Mouse (Mus musculus) stomach, embryonic 15.5 days (tissue): ENCODE measurements around the gene Trmt2b. TPM values are rescaled to one million over a fixed set of nuclear protein-coding genes. Genes with fewer than 3 reads are reported as not detected.

Source experiments
- ATAC-seq: fragments of 200-750 bp; cut with Nextera tagmentation; 2 replicates; pipeline ENCODE4 v1.8.0; 2017; ENCODE audit warnings: low read depth, moderate number of reproducible peaks, moderate TSS enrichment; ENCODE audit not compliant: insufficient read depth, low FRiP score
- H3K27ac ChIP-seq: fragments of 300-500 bp; sonication (generic); 2 replicates; pipeline ENCODE4 v1.5.1; 2015; ENCODE audit warnings: mild to moderate bottlenecking, inconsistent platforms
- H3K27me3 ChIP-seq: fragments of 300-500 bp; sonication (generic); replicated peaks from 2 replicates; pipeline ENCODE4 v1.6.1; 2015; ENCODE audit warnings: inconsistent platforms
- H3K36me3 ChIP-seq: fragments of 300-500 bp; sonication (generic); 2 replicates; pipeline ENCODE4 v1.6.1; 2015; ENCODE audit warnings: inconsistent platforms
- H3K4me1 ChIP-seq: fragments of 300-500 bp; sonication (generic); 2 replicates; pipeline ENCODE4 v1.6.1; 2015; ENCODE audit warnings: inconsistent platforms
- H3K4me2 ChIP-seq: fragments of 300-500 bp; sonication (generic); 2 replicates; pipeline ENCODE4 v1.6.1; 2015; ENCODE audit warnings: mild to moderate bottlenecking, inconsistent platforms
- H3K4me3 ChIP-seq: fragments of 300-500 bp; sonication (generic); replicated peaks from 2 replicates; pipeline ENCODE4 v1.5.1; 2015; ENCODE audit warnings: inconsistent platforms
- H3K9ac ChIP-seq: fragments of 300-500 bp; sonication (generic); 2 replicates; pipeline ENCODE4 v1.6.1; 2015; ENCODE audit warnings: inconsistent platforms
- H3K9me3 ChIP-seq: fragments of 300-500 bp; sonication (generic); 2 replicates; pipeline ENCODE4 v1.6.1; 2016; ENCODE audit warnings: inconsistent platforms
- WGBS: fragments of 180-500 bp; shearing (Covaris S2); methylation state at CpG from one replicate; pipeline ENCODE4 v1.1.7; 2015; 5-methylcytosine and 5-hydroxymethylcytosine counted together
- polyA plus RNA-seq: library from polyadenylated mRNA; unstranded; fragments of >200 nt; fragmentation: Nextera tagmentation; extraction: Ambion mirVana; gene quantifications from 2 replicates; pipeline ENCODE4 v1.2.1, GENCODE M21; 2015

Gene Trmt2b
- polyA plus RNA-seq, 1 experiment from 2014 or later: 22.3 TPM

DNA sequence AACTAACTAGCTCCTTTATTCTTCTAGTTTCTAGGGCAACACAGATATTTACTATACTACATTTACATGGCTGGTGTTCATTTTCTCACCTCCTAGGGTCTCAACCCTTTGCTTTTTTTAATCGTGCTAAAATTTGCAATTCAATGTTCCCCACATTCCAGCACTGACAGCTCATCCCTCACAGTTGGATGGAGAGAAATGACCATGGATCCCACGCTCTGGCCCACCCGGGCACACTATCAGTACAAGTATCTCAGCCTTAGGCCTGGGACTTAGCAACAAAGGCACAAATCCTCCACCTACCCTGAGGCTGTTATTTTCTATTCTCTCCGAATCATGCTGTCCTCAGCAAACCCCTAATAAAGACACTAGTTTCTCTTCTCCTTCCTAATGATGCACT, 9.0 kb upstream of the Trmt2b start:
- Histone ChIP-seq H3K4me2 (no peak overlapping the region), H3K9me3 (no peaks in the 10 kb centered on the region), H3K4me3 (no peak overlapping the region), H3K9ac (no peak overlapping the region), H3K4me1 (no peaks in the 10 kb centered on the region), H3K27me3 (no peaks in the 10 kb centered on the region), H3K36me3 (no peaks in the 10 kb centered on the region), H3K27ac (no peak overlapping the region)
- no peak for ATAC-seq
- 57% methylated on average over 4 of the region's 4 CpGs for WGBS

DNA sequence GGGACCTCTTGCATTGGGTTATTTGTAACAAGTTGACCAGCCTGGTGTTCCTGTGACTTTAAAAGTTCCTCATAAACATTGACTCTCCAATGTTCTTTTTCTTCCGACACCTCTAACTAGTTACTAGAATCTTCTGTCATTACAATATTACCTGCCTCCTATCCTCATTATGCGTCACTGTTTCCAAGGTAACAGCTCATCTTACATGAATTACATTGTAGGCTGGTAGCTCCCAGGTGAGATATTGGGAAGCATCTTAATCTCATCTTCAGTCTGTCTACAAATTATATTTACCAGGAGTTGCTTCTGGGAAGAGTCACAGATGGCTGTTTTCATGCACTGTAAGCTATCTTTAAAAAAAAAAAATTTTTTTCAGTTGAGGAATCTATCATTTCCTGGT, 8.3 kb upstream of the Trmt2b start:
- ATAC-seq: no peak
- 92% methylated on average over 2 of the region's 2 CpGs for WGBS
- no peak overlapping the region for H3K27ac ChIP-seq

DNA sequence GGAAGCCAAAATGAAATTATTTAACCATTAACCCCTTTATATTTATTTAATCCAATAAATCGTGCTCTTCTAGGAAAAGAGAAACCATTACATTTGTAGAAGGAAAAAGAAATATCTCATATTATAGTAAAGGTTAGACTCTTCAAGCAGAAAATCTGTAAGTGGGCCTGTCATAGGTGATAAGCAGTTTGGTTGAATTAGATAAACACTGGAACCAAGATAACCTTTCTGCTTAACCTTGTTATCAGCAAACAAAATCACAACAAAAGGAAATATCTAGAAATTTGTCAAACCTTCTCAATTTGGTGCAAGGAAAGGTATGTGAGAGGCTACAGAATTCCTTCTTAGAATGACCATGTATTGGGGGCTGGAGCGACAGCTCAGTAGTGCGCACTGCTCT, 3.7 kb upstream of the Trmt2b start:
- H3K9ac ChIP-seq: no peak overlapping the region
- H3K9me3 ChIP-seq: no peaks in the 10 kb centered on the region
- ATAC-seq: no peak
- no peak overlapping the region for H3K27ac ChIP-seq
- no peaks in the 10 kb centered on the region for H3K27me3 ChIP-seq
- no peak overlapping the region for H3K4me2 ChIP-seq
- H3K4me3 ChIP-seq: no peak overlapping the region
- no peaks in the 10 kb centered on the region for H3K36me3 ChIP-seq
- no peaks in the 10 kb centered on the region for H3K4me1 ChIP-seq
- 70% methylated on average over 3 of the region's 3 CpGs for WGBS

More for the DNA sequence above, 8.3 kb upstream of the Trmt2b start:
- H3K9ac ChIP-seq: no peak overlapping the region
- no peaks in the 10 kb centered on the region for H3K36me3 ChIP-seq
- H3K27me3 ChIP-seq: no peaks in the 10 kb centered on the region
- H3K4me3 ChIP-seq: no peak overlapping the region
- no peak overlapping the region for H3K4me2 ChIP-seq
- H3K4me1 ChIP-seq: no peaks in the 10 kb centered on the region
- H3K9me3 ChIP-seq: no peaks in the 10 kb centered on the region

DNA sequence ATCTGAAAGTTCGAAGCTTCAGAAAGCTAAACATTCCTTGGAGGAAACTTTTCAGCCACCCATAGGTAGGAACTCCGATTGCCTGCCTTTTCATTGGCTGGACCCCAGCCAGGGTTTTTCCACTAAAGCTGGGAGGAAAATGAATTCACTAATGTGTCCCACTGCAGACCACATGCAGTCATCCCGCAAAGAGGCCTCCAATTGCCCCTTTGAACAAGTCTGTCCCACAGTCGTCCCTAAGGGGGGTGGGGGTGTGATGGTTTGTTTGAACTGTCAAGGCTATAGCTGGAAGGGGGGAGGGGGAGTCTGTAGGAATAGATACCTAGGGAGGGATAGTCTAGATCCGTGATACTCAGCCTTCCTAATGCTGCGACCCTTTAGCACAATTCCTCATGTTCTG, 1.1 kb downstream of the Trmt2b start:
- H3K9me3 ChIP-seq: no peaks in the 10 kb centered on the region
- H3K4me1 ChIP-seq: no peaks in the 10 kb centered on the region
- H3K4me3 ChIP-seq: peak overlapping the region; percentile 43; the same call in 1 of the 2 replicates
- peak overlapping the region; percentile 45 for H3K4me2 ChIP-seq
- H3K9ac ChIP-seq: no peak overlapping the region
- no peaks in the 10 kb centered on the region for H3K36me3 ChIP-seq
- no peak for ATAC-seq
- H3K27me3 ChIP-seq: no peaks in the 10 kb centered on the region
- H3K27ac ChIP-seq: peak overlapping the region; percentile 81; the same call in 1 of the 2 replicates
- WGBS: 25% methylated on average over 6 of the region's 6 CpGs

DNA sequence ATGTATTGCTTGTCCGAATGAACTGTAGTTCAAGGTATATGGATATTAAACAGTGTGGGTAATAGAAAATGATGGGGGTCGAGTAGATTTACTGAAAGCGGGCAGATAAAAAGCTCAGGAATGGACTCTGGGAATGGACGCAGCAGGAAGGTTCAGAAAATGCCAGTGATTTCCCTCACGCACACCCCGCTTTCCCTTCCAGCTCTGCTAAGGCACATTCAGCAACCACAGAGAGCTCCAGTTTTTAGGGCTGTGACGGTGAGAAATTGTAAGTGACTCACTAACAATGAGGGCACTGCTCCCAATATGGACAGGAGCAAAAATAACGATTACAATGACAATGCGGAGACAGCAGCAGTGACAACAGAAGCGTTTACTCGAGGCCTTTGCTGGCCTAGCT, 14.7 kb downstream of the Trmt2b start:
- H3K4me1 ChIP-seq: no peaks in the 10 kb centered on the region
- no peak overlapping the region for H3K27ac ChIP-seq
- no peaks in the 10 kb centered on the region for H3K9me3 ChIP-seq
- no peak overlapping the region for H3K9ac ChIP-seq
- no peak for ATAC-seq
- no peaks in the 10 kb centered on the region for H3K27me3 ChIP-seq
- no peak overlapping the region for H3K4me2 ChIP-seq
- H3K4me3 ChIP-seq: no peak overlapping the region
- no peaks in the 10 kb centered on the region for H3K36me3 ChIP-seq
- WGBS: 80% methylated on average over 11 of the region's 11 CpGs

DNA sequence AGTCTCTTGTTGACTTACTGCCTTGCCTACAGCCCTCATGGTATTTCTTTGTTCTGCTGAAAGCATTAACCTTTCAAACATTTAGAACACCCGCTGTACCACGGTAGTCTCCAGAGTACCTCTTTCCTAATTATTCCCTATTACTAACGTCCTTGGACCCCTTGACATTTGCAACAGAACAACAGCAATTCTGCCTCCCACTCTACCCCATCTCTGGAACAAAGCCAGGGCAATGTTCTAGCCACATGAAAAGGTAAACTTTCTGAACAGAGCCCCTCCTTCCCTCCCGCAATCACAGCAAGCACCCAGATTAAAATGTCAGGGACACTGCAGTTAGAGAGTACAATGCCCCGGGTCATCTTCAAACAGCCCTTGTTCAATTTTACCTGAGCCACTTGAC, 15.6 kb downstream of the Trmt2b start:
- 59% methylated on average over 5 of the region's 5 CpGs for WGBS
- Histone ChIP-seq H3K4me1 (no peaks in the 10 kb centered on the region), H3K36me3 (no peaks in the 10 kb centered on the region), H3K4me2 (no peak overlapping the region), H3K9me3 (no peaks in the 10 kb centered on the region), H3K27me3 (no peaks in the 10 kb centered on the region), H3K27ac (no peak overlapping the region), H3K4me3 (no peak overlapping the region), H3K9ac (no peak overlapping the region)
- ATAC-seq: no peak

DNA sequence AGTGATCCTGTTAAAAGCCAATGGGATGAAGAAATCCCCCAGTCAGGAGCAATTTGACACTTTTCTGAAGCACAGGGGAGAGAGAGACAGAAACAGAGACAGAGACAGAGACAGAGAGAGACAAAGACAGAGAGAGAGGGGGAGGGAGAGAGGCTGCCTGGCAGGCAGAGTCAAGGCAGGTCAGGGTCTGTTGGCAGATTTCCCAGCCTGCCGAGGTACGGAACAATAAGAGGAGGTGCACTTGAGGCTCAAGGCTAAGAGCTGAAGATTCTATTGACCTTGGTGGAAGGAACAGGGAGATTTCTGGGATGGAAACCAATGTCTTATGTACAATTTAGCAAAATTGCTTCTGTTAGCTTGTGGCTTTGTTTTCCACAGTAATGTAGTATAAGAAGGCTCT, 28.6 kb downstream of the Trmt2b start:
- H3K9ac ChIP-seq: no peak overlapping the region
- 51% methylated on average over 2 of the region's 2 CpGs for WGBS
- H3K4me2 ChIP-seq: no peak overlapping the region
- H3K9me3 ChIP-seq: no peaks in the 10 kb centered on the region
- H3K27me3 ChIP-seq: no peaks in the 10 kb centered on the region
- no peak overlapping the region for H3K4me3 ChIP-seq
- no peak for ATAC-seq
- no peaks in the 10 kb centered on the region for H3K36me3 ChIP-seq
- H3K4me1 ChIP-seq: no peaks in the 10 kb centered on the region
- H3K27ac ChIP-seq: no peak overlapping the region

DNA sequence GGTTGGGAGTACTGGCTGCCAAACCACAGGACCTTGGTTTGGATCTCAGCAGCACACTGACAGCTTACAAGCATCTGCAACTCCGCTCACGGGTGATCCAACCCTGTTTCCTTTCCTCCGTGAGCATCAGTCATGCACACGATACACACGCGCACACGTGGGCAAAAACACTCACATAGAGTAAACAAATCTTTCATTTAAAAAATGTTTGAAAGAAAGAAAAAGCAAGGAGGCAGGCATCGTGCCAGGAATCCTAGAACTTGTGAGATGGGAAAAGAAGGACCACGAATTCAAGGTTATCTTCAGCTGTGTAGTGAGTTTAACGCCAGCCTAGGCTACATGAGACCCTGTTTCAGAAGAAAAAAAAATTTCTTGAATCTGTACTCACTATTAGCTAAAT, 30.8 kb downstream of the Trmt2b start:
- Histone ChIP-seq H3K4me3 (no peak overlapping the region), H3K36me3 (no peaks in the 10 kb centered on the region), H3K4me2 (no peak overlapping the region), H3K27me3 (no peaks in the 10 kb centered on the region), H3K27ac (no peak overlapping the region), H3K4me1 (no peaks in the 10 kb centered on the region), H3K9ac (no peak overlapping the region), H3K9me3 (no peaks in the 10 kb centered on the region)
- WGBS: 77% methylated on average over 10 of the region's 10 CpGs
- ATAC-seq: no peak

DNA sequence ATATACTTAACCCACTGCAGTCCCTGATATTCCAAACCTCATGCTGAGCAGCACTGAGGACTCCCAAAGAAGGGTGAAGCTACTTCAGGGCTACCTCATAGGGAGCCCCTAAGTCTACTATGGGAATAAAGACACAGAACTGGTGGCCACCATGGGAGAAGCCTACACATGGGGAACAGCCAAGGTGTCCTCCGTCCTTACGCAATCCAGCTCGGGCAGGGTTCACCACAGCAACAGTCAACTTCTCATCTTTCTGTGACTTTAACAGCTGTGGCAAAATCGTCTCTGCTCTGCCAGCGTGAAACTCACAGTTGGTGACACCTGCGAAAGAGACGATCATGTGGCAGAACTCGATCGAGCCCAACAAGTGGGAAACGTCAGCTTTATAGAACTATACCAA, 38.5 kb downstream of the Trmt2b start:
- Histone ChIP-seq H3K27me3 (no peaks in the 10 kb centered on the region), H3K4me2 (no peak overlapping the region), H3K36me3 (no peaks in the 10 kb centered on the region), H3K4me1 (no peaks in the 10 kb centered on the region), H3K9me3 (no peaks in the 10 kb centered on the region), H3K4me3 (no peak overlapping the region), H3K9ac (no peak overlapping the region), H3K27ac (no peak overlapping the region)
- no peak for ATAC-seq
- WGBS: 90% methylated on average over 10 of the region's 10 CpGs

DNA sequence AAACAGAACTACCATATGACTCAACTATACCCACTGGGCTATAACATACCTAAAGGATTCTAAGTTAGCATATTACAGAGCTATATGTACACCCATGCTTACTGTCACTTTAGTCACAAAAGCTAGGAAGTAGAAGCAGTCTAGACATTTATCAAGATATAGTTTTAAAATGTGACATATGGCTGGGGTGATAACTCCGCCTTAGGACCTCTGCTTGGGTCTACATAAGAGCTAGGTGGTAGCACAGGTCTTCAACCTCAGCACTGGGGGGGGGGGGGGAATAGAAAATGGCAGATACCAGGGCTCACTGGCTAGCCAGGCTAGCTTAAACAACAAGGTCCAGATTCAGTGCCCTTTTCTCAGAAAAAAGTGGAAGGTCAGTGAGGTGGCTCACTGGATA, 43.7 kb downstream of the Trmt2b start:
- WGBS: 78% methylated on average over 1 of the region's 1 CpGs

DNA sequence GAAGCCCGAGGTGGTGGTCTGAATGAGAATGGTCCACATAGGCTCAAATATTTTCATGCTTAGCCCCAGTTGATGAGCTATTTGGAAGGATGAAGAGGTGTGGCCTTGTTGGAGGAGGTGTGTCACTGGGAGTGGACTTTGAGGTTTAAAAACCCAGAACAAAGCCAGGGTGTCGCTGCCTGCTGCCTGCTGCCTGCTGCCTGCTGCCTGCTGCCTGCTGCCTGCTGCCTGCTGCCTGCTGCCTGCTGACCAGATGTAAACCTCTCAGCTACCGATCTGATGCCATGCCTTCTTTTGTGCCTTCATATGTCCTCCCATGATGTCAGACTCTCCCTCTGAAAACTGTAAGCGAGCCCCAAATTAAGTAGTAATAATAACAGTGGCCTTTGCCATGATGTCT, 54.9 kb downstream of the Trmt2b start, which contains the start of gene Nox1:
Nox1 (minus strand) TSS at position 101 of the 400 bp plus-strand sequence.
- 58% methylated on average over 4 of the region's 4 CpGs for WGBS
- no peak for ATAC-seq
- no peaks in the 10 kb centered on the region for H3K9me3 ChIP-seq

More for the DNA sequence above, 43.7 kb downstream of the Trmt2b start:
- Histone ChIP-seq H3K4me1 (no peaks in the 10 kb centered on the region), H3K4me3 (no peak overlapping the region), H3K36me3 (no peaks in the 10 kb centered on the region), H3K4me2 (no peak overlapping the region), H3K9me3 (no peaks in the 10 kb centered on the region), H3K27me3 (no peaks in the 10 kb centered on the region), H3K27ac (no peak overlapping the region), H3K9ac (no peak overlapping the region)
- ATAC-seq: no peak

DNA sequence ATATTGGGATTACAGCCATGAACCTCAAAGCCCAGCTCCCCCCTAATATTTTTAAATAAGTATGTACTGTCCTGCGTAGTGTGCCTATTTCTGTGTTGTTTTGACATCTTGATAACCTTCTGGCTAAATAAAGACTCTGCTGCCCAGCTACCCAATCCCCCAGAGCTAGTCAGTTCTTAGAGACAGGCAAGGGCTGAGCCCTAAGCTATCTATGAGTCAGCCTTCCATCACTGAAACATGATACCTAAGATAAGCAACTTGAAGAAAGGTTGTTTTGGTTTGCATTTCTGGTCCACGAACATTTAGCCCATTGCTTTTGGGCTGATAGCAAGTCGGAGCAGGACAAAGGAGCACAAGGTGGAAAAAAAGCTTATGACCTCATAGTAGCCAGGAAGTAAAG, 56.2 kb downstream of the Trmt2b start:
- no peaks in the 10 kb centered on the region for H3K36me3 ChIP-seq
- no peaks in the 10 kb centered on the region for H3K4me1 ChIP-seq
- no peak overlapping the region for H3K4me3 ChIP-seq
- H3K4me2 ChIP-seq: no peak overlapping the region
- H3K9me3 ChIP-seq: no peaks in the 10 kb centered on the region
- no peak overlapping the region for H3K27ac ChIP-seq
- ATAC-seq: no peak
- H3K27me3 ChIP-seq: no peaks in the 10 kb centered on the region
- WGBS: 51% methylated on average over 3 of the region's 3 CpGs
- no peak overlapping the region for H3K9ac ChIP-seq

More for the DNA sequence above, 54.9 kb downstream of the Trmt2b start, which contains the start of gene Nox1:
- Histone ChIP-seq H3K27me3 (no peaks in the 10 kb centered on the region), H3K4me2 (no peak within 1 kb of the TSS), H3K4me1 (no peaks in the 10 kb centered on the region), H3K27ac (no peak within 1 kb of the TSS), H3K4me3 (no peak within 1 kb of the TSS), H3K9ac (no peak within 1 kb of the TSS), H3K36me3 (no peaks in the 10 kb centered on the region)

DNA sequence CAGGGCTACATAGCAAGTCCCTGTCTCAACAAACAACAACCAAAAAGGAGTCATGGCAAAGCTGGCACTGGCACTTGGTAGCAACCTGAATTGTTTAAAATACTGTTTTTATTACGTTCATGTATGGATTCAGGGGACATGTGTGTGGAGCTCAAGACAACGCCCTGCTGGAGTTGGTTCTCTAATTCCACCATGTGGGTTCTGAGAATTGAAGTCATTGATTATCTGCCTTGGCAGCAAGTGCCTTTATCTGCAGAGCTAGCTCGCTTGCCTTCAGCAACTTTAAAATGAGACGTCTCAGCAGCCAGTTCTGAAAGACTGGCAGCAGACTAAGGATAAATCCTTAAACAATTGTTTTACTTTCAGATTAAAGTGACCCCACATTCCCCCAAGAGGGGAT, 58.6 kb downstream of the Trmt2b start:
- whole genome bisulfite sequencing: 62% methylated on average over 4 of the region's 4 CpGs
- Histone ChIP-seq H3K27ac (no peak overlapping the region), H3K9ac (no peak overlapping the region), H3K9me3 (no peaks in the 10 kb centered on the region), H3K4me1 (no peaks in the 10 kb centered on the region), H3K4me3 (no peak overlapping the region), H3K27me3 (no peaks in the 10 kb centered on the region), H3K4me2 (no peak overlapping the region), H3K36me3 (no peaks in the 10 kb centered on the region)
- ATAC-seq: no peak
